Mouse (Mus musculus) large intestine, adult 2 months (tissue): ENCODE data around the gene Mios. TPM values are rescaled to one million over a fixed set of nuclear protein-coding genes. Genes with fewer than 3 reads are reported as not detected.

Source experiments
- DNase-seq: peaks from one replicate; pipeline ENCODE4 v3.0.0-alpha.2; 2012; ENCODE audit warnings: low read depth, low spot score
- WGBS: fragments of 180-500 bp; shearing (Covaris S2); methylation state at CpG from one replicate; pipeline ENCODE4 v1.1.7; 2018; 5-methylcytosine and 5-hydroxymethylcytosine counted together
- polyA plus RNA-seq: library from polyadenylated mRNA; depleted of rRNA; stranded (reverse); fragments of >200 nt; gene quantifications from 2 replicates; pipeline ENCODE4 v1.2.3, GENCODE M21; 2012; rRNA removed

Gene Mios
- polyA plus RNA-seq = 1.6 and 2.3 TPM in 2 replicates

GRCm38 (mm10) chr6:8209047-8209865 lies at the start of gene Mios:
TSS of gene Mios (plus strand) at chr6:8209222.
- peak; percentile 52 for DNase-seq
- 1% methylated on average over 90 of the region's 90 CpGs for WGBS

GRCm38 (mm10) chr6:8160001-8160400 lies 49.0 kb upstream of the Mios start:
- WGBS = 36% methylated on average over 2 of the region's 2 CpGs
- DNase-seq = no peak

- DNase-seq = no peak
- WGBS = 50% methylated on average over 1 of the region's 1 CpGs
These were observed 44.3 kb upstream of the Mios start for GRCm38 (mm10) chr6:8164741-8165140.

- 70% methylated on average over 1 of the region's 1 CpGs for WGBS
These were observed 36.9 kb upstream of the Mios start for GRCm38 (mm10) chr6:8172101-8172500.

GRCm38 (mm10) chr6:8174062-8174461 lies 35.0 kb upstream of the Mios start:
- WGBS = 50% methylated on average over 2 of the region's 2 CpGs
- DNase-seq = no peak

More at GRCm38 (mm10) chr6:8172101-8172500, 36.9 kb upstream of the Mios start:
- DNase-seq = no peak

GRCm38 (mm10) chr6:8175346-8175745 lies 33.7 kb upstream of the Mios start:
- DNase-seq = no peak
- 93% methylated on average over 7 of the region's 7 CpGs for WGBS

GRCm38 (mm10) chr6:8176116-8176515 lies 32.9 kb upstream of the Mios start:
- no peak for DNase-seq
- 39% methylated on average over 2 of the region's 2 CpGs for WGBS

- 23% methylated on average over 10 of the region's 10 CpGs for WGBS
- no peak for DNase-seq
These were observed 30.6 kb upstream of the Mios start for GRCm38 (mm10) chr6:8178397-8178941.

- DNase-seq = no peak
- WGBS = 94% methylated on average over 3 of the region's 3 CpGs
These were observed 20.3 kb upstream of the Mios start for GRCm38 (mm10) chr6:8188599-8189233.

GRCm38 (mm10) chr6:8189917-8190316 lies 19.1 kb upstream of the Mios start:
- no peak for DNase-seq
- 66% methylated on average over 3 of the region's 3 CpGs for WGBS

GRCm38 (mm10) chr6:8192517-8192916 lies 16.5 kb upstream of the Mios start, which contains the start of gene Col28a1:
TSS of gene Col28a1 (minus strand) at chr6:8192617.
- no peak for DNase-seq

- 10% methylated on average over 10 of the region's 10 CpGs for WGBS
- DNase-seq = peak; percentile 6
These were observed 804 bp downstream of the Mios start for GRCm38 (mm10) chr6:8209866-8210186.

GRCm38 (mm10) chr6:8210661-8211060 lies 1.6 kb downstream of the Mios start:
- DNase-seq = no peak
- WGBS = 98% methylated on average over 3 of the region's 3 CpGs

GRCm38 (mm10) chr6:8227035-8227434 lies 18.0 kb downstream of the Mios start:
- WGBS = 71% methylated on average over 3 of the region's 3 CpGs
- no peak for DNase-seq

GRCm38 (mm10) chr6:8228596-8228995 lies 19.6 kb downstream of the Mios start:
- no peak for DNase-seq
- 92% methylated on average over 3 of the region's 3 CpGs for WGBS

GRCm38 (mm10) chr6:8258316-8258715 lies 49.3 kb downstream of the Mios start:
- no peak for DNase-seq
- 3% methylated on average over 6 of the region's 6 CpGs for WGBS

- WGBS = under 1% methylated on average over 64 of the region's 64 CpGs
- DNase-seq = peak; percentile 96
These were observed 50.1 kb downstream of the Mios start, which contains the start of the genes Rpa3, Umad1 and Gm45062 for GRCm38 (mm10) chr6:8259004-8259666. TSS of gene Rpa3 (minus strand) at chr6:8259173. TSS of gene Umad1 (plus strand) at chr6:8259288. TSS of gene Gm45062 (plus strand) at chr6:8259450.

- no peak for DNase-seq
- WGBS = under 1% methylated on average over 8 of the region's 8 CpGs
These were observed 50.6 kb downstream of the Mios start for GRCm38 (mm10) chr6:8259667-8260044.

- 50% methylated on average over 3 of the region's 3 CpGs for WGBS
- DNase-seq = no peak
These were observed 62.0 kb downstream of the Mios start for GRCm38 (mm10) chr6:8271047-8271446.

- no peak for DNase-seq
- WGBS = 33% methylated on average over 6 of the region's 6 CpGs
These were observed 65.5 kb downstream of the Mios start for GRCm38 (mm10) chr6:8274387-8275054.
